Mouse (Mus musculus) thymus, adult 2 months (tissue): ENCODE results near the gene Rcor1. TPM values are rescaled to one million over a fixed set of nuclear protein-coding genes. Genes with fewer than 3 reads are reported as not detected.

Experiments used
- DNase-seq: peaks from one replicate; pipeline ENCODE4 v3.0.0; 2021
- H3K27ac ChIP-seq: fragments of 200-500 bp; 2 replicates; pipeline ENCODE4 v1.5.1; 2012; ENCODE audit warnings: low read length, control low read depth; ENCODE audit not compliant: control insufficient read depth, insufficient read depth
- H3K27me3 ChIP-seq: fragments of 200-500 bp; 2 replicates; pipeline ENCODE4 v1.6.1; 2012; ENCODE audit warnings: mild to moderate bottlenecking, low read length, moderate library complexity, mixed read lengths; ENCODE audit not compliant: control insufficient read depth, insufficient read depth
- H3K36me3 ChIP-seq: fragments of 200-500 bp; 2 replicates; pipeline ENCODE4 v1.6.1; 2012; ENCODE audit warnings: mild to moderate bottlenecking, low read length, moderate library complexity; ENCODE audit not compliant: control insufficient read depth, insufficient read depth
- H3K4me1 ChIP-seq: fragments of 200-500 bp; replicated peaks from 2 replicates; pipeline ENCODE4 v1.6.1; 2012; ENCODE audit warnings: low read length; ENCODE audit not compliant: control insufficient read depth, insufficient read depth
- H3K4me3 ChIP-seq: fragments of 200-500 bp; 2 replicates; pipeline ENCODE4 v1.5.1; 2012; ENCODE audit warnings: mild to moderate bottlenecking, low read length, control low read depth, moderate library complexity; ENCODE audit not compliant: control insufficient read depth, insufficient read depth
- CTCF ChIP-seq: fragments of 200-500 bp; IDR thresholded peaks from 2 replicates; pipeline ENCODE4 v1.5.1; 2012; ENCODE audit warnings: mild to moderate bottlenecking, control low read depth, low read length, moderate library complexity, borderline replicate concordance; ENCODE audit not compliant: control insufficient read depth, poor library complexity, insufficient read depth; ENCODE audit errors: extremely low read depth
- POLR2A ChIP-seq: fragments of 200-500 bp; IDR thresholded peaks from 2 replicates; pipeline ENCODE4 v1.6.1; 2012; ENCODE audit warnings: mild to moderate bottlenecking, low read length, control low read depth, moderate library complexity; ENCODE audit not compliant: control insufficient read depth, poor library complexity, insufficient read depth; ENCODE audit errors: extremely low read depth
- WGBS: fragments of 180-500 bp; shearing (Covaris S2); methylation state at CpG from one replicate; pipeline ENCODE4 v1.1.7; 2018; 5-methylcytosine and 5-hydroxymethylcytosine counted together
- polyA plus RNA-seq: library from polyadenylated mRNA; depleted of rRNA; stranded (reverse); fragments of >200 nt; gene quantifications from 2 replicates; pipeline ENCODE4 v1.2.3, GENCODE M21; 2012

Rcor1 gene
- polyA plus RNA-seq, 1 experiment = 21.9 TPM

DNA sequence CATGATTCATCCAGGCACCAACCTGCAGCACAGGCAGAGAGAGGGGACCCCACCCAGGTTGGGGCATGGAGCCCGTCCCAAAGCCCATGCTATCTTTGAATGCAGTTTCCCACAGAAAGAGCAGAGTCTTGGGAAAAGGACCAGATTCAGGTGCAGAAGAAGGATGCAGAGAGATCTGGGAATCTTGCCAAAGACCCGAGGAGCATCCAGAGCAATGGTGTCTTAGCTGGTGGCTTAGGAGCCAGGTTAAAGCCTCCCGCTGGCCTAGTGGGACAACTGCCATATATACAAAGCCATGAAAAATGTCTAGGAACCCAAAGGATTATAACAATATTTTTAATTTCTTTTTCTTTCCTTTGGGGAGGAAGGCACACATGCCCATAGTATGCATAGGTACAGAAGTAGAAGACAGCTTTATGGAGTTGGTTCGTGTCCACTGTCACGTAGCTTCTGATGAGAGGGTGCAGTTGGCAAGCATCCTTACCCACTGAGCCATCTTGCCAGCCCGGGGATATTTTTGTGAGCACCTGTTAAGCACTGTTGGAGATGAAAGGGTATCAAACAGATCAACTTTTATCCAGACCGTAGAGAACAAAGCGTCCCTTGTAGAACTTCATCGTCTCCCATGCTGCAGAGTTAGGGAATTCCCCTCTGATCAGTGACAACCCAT lies 82.0 kb downstream of the Rcor1 start:
- peaks cover 13% of the 10 kb centered on the region for H3K36me3 ChIP-seq
- TF ChIP-seq POLR2A = no peak
- no peak for TF ChIP-seq CTCF

DNA sequence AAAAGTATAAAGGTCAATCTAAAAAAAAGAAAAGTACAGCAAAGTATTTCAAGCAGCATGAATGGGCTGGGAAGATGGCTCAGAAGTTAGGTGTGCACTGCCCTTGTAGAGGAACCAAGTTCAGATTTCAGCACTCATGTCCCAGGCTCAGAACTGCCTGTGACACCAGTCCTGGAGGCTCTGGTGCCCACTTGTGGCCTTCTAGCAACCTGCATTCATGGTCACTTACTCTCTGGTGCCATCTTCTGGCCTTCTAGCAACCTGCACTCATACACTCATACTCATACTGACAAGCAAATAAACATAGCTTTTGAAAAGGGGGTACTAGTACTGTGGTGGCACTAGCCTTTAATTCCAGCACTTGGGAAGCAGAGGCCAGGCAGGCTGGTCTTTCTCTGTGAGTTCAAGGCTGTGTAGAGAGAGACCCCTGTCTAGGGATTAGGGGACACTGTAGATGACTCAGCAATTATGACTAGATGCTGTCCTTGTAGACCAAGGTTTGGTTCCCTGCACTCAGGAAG lies 83.2 kb downstream of the Rcor1 start:
- Histone ChIP-seq H3K4me3 (no peak overlapping the region), H3K4me1 (no peaks in the 10 kb centered on the region), H3K27me3 (no peaks in the 10 kb centered on the region), H3K27ac (no peak overlapping the region), H3K36me3 (peaks cover 6% of the 10 kb centered on the region; the same call in 1 of the 2 replicates)
- DNase-seq = peak; percentile 18
- TF ChIP-seq POLR2A (no peak), CTCF (peak; percentile 61; the same call in 1 of the 2 replicates)

More for the DNA sequence above, 82.0 kb downstream of the Rcor1 start:
- Histone ChIP-seq H3K4me3 (no peak overlapping the region), H3K27me3 (no peaks in the 10 kb centered on the region), H3K4me1 (no peaks in the 10 kb centered on the region), H3K27ac (no peak overlapping the region)
- DNase-seq = no peak
- 92% methylated on average over 9 of the region's 9 CpGs for WGBS

DNA sequence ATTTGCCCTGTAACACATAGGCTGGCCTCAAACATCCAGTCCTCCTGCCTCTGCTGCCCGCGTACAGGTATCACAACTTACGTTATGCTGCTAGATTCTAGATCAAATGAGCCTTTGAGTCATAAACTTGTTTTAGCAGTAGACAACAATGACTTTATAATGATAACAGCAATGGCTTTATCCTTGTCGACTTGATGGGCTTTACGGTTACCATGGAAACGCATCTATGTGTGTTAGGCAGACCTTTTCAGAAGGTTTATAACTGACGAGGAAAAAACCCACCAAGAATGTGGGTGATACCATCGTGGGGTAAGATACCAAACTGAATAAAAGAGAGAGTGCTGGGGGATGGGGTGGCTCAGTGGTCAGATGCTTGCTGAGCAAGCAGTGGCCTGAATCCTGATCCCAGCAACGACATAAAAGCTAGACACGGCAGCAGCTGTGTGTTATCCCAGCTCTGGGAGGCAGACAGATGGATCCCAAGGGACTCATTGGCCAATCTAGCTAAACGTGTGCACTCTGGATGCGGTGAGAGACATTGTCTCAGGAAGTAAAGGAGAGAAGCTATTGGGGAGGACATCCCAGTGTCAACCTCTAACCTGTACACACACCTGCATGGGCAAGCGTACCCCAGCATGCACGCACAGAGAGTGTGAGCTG lies 85.6 kb downstream of the Rcor1 start:
- no peaks in the 10 kb centered on the region for H3K27me3 ChIP-seq
- TF ChIP-seq POLR2A (no peak), CTCF (no peak)
- no peak for DNase-seq
- no peak overlapping the region for H3K27ac ChIP-seq
- H3K36me3 ChIP-seq = no peaks in the 10 kb centered on the region
- H3K4me3 ChIP-seq = no peak overlapping the region
- H3K4me1 ChIP-seq = no peaks in the 10 kb centered on the region
- WGBS = 92% methylated on average over 14 of the region's 14 CpGs

DNA sequence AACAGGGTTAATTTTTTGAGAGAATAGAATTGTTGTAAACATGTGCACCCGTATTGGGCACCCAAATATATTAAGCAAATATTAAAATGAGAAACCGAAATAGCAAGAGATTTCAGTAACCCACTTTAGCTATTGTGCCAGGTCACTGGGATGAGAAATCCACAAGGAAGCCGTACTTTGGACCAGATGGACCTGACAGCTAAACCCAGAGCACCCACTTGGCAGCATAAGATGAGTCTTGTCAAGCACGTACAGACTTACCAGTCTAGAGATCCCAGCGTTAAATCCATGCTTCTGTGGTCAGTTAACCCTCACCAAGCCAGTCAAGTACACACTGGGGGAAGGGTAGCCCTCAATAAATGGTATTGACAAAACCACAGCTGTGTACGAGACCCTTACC lies 86.5 kb downstream of the Rcor1 start:
- DNase-seq = no peak
- H3K27ac ChIP-seq = no peak overlapping the region
- 86% methylated on average over 6 of the region's 6 CpGs for WGBS
- no peak for TF ChIP-seq POLR2A
- TF ChIP-seq CTCF = no peak
- no peaks in the 10 kb centered on the region for H3K4me1 ChIP-seq
- no peak overlapping the region for H3K4me3 ChIP-seq
- no peaks in the 10 kb centered on the region for H3K36me3 ChIP-seq
- H3K27me3 ChIP-seq = no peaks in the 10 kb centered on the region

DNA sequence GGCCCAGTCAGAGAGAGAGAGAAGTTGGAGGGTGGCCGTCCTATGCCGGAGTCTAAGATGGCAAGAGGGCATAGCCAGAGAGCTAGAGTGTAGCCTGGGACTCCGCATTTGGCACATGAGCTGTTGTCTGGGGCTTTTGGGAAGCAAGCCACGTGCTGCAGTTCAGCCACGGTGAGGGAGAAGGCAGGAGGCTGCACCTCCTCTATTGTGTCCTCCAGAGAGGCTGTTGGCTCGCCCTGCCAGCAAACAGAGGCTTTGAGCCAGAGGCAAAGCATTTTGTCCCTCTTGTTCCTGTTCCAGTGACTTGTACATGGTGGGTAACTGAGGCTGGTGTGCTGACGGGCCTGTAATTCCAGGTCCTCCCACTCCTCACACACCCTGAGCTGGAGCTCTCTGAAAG lies 95.0 kb downstream of the Rcor1 start:
- no peak for DNase-seq
- H3K4me1 ChIP-seq = no peaks in the 10 kb centered on the region
- no peaks in the 10 kb centered on the region for H3K27me3 ChIP-seq
- no peak for TF ChIP-seq POLR2A
- no peak for TF ChIP-seq CTCF
- no peak overlapping the region for H3K4me3 ChIP-seq
- H3K36me3 ChIP-seq = no peaks in the 10 kb centered on the region
- no peak overlapping the region for H3K27ac ChIP-seq
- WGBS = 93% methylated on average over 7 of the region's 7 CpGs

DNA sequence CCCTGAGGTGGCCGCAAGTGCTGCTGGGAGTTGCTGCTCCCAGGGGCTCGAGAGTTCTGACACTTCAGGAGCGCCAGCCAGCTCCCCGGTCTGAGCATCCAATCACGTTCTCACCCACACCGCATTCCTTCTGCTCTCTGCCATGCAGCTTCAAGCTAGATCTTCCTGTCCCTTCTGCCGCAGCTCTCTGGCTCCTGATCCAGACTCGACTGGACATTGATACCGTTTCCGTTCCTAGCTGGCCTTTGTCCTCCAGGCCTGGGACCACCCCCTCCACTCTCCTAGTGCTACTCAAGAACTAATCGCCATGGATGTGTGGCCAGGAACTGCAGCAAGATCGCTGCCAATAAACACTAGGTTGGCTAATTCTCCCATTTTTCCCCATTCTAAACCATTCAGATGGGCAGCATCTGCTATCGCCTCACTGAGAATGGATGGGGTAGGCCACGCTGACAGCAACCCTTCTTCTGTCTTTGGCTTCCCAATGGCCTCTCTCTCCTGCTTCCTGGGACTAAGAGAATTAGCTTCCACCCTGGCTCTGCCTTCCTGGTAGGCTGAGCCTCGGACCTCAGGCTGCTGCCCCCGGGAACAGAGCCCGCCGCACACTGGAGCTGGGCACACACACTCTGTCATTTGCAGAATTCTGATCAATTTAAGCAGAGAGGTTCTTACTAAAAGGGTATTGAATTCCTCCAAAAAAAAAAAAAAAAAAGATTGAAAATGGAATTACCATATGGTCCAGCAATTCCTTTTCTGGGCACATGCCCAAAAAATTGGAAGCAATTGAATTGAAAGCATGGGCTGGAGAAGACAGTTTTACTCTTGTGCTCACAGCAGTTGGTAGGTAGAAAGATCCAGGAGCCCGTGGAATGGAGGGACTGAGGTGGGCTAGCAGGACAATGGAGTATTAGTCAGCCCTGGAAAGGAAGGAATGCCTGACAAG lies 95.9 kb downstream of the Rcor1 start:
- H3K27ac ChIP-seq = no peak overlapping the region
- H3K36me3 ChIP-seq = no peaks in the 10 kb centered on the region
- no peaks in the 10 kb centered on the region for H3K27me3 ChIP-seq
- TF ChIP-seq POLR2A = no peak
- TF ChIP-seq CTCF = no peak
- 93% methylated on average over 19 of the region's 19 CpGs for WGBS
- H3K4me3 ChIP-seq = no peak overlapping the region
- no peaks in the 10 kb centered on the region for H3K4me1 ChIP-seq
- DNase-seq = no peak
